Mouse (Mus musculus) myocyte (in vitro differentiated cells): ENCODE results near the gene Hsf2bp.

ENCODE experiments used
- MYOD1 ChIP-seq, 3 experiments: IDR thresholded peaks; one replicate each; pipeline ENCODE4 v1.6.1; 2011; ENCODE audit warnings: control low read depth in 2 of 3, low read depth in 2 of 3, mild to moderate bottlenecking in 2 of 3, moderate library complexity in 1 of 3; ENCODE audit not compliant: insufficient read length in 2 of 3, control insufficient read depth in 1 of 3
- POLR2A ChIP-seq: IDR thresholded peaks from one replicate; pipeline ENCODE4 v1.6.1; 2011; ENCODE audit warnings: low read depth, mild to moderate bottlenecking, control low read depth, moderate library complexity; ENCODE audit not compliant: insufficient read length
- POLR2AphosphoS2 ChIP-seq: IDR thresholded peaks from one replicate; pipeline ENCODE4 v1.6.1; 2011; ENCODE audit warnings: low read depth, control low read depth; ENCODE audit not compliant: insufficient read length
- REST ChIP-seq: IDR thresholded peaks from one replicate; pipeline ENCODE4 v1.6.1; 2011; ENCODE audit warnings: mild to moderate bottlenecking, control low read depth, moderate library complexity; ENCODE audit not compliant: insufficient read depth, insufficient read length
- TCF12 ChIP-seq: IDR thresholded peaks from one replicate; pipeline ENCODE4 v1.6.1; 2011; ENCODE audit warnings: mild to moderate bottlenecking, control low read depth; ENCODE audit not compliant: poor library complexity, insufficient read depth, severe bottlenecking
- USF1 ChIP-seq: IDR thresholded peaks from one replicate; pipeline ENCODE4 v1.6.1; 2011; ENCODE audit warnings: low read depth, mild to moderate bottlenecking, control low read depth, moderate library complexity

GRCm38 (mm10) chr17:32013659-32014058 is 22.5 kb downstream of the Hsf2bp start:
- no peak for TF ChIP-seq REST
- TF ChIP-seq POLR2A: no peak
- no peak for TF ChIP-seq MYOD1 (IDR thresholded peaks at IDR 0.05; ENCODE audit: control insufficient read depth in 1 of 3, insufficient read length in 2 of 3, low read depth in 2 of 3)
- no peak for TF ChIP-seq TCF12
- TF ChIP-seq USF1: no peak
- TF ChIP-seq POLR2AphosphoS2: no peak
